ENCODE assay signal across 8 mouse cellular contexts in genomic region chr6:8509961-8510863, GRCm38 (mm10). TPM values are rescaled to one million over a fixed set of nuclear protein-coding genes. Genes with fewer than 3 reads are reported as not detected.
DNase-seq lines count a peak whose midpoint lies in the region; ATAC-seq and TF ChIP-seq lines count a peak whose summit lies in the region.

No protein-coding gene starts in this region.

- no peak; the same call in none of the 2 replicates for ATAC-seq in heart, embryonic 16.5 days (replicated peaks; ENCODE audit: extremely low read depth, insufficient read depth, low FRiP score)
- 0 out of 2 replicates have a peak, but pooled peaks have one; percentile 8 for ATAC-seq in megakaryocyte progenitor cell, adult 5-6 weeks (replicated peaks; ENCODE audit: poor library complexity)

- DNase-seq in adrenal gland, adult (ENCODE audit: inconsistent age in 2 of 2, low spot score in 1 of 2) = peak; percentile 59 to 88
- no peak for DNase-seq in adrenal gland, adult 2 months
- peak; percentile 53 for DNase-seq in forebrain, embryonic 10.5 days (ENCODE audit: extremely low spot score, low spot score)
- peak; percentile 34 to 73 for DNase-seq in kidney, postnatal 25 days
- DNase-seq in spleen, postnatal 10 days (ENCODE audit: low spot score in 2 of 2) = peak; percentile 66 to 69

- WGBS in forebrain, embryonic 10.5 days = 2% methylated on average over 49 of the region's 73 CpGs
- under 1% methylated on average over 62 of the region's 73 CpGs for WGBS in heart, embryonic 16.5 days

- peak overlapping the region; percentile 77 for H3K4me2 ChIP-seq in heart, embryonic 16.5 days (ENCODE audit: low read depth, low read length)

- no peaks in the 10 kb centered on the region for H3K27me3 ChIP-seq in forebrain, embryonic 10.5 days (ENCODE audit: poor library complexity, severe bottlenecking)
- no peaks in the 10 kb centered on the region for H3K27me3 ChIP-seq in heart, embryonic 16.5 days (ENCODE audit: control insufficient read depth, insufficient read depth, low read length)

- peak overlapping the region; percentile 88 for H3K4me3 ChIP-seq in bone marrow macrophage, adult 2 months (ENCODE audit: insufficient read depth, low read length)
- H3K4me3 ChIP-seq in forebrain, embryonic 10.5 days = peak overlapping the region; percentile 94
- peak overlapping the region; percentile 95 for H3K4me3 ChIP-seq in heart, embryonic 16.5 days (ENCODE audit: low read length)

- H3K4me1 ChIP-seq in bone marrow macrophage, adult 2 months (ENCODE audit: control insufficient read depth, insufficient read depth, low read length) = peaks cover 3% of the 10 kb centered on the region; the same call in 1 of the 2 replicates
- H3K4me1 ChIP-seq in forebrain, embryonic 10.5 days = peaks cover 35% of the 10 kb centered on the region
- H3K4me1 ChIP-seq in heart, embryonic 16.5 days (ENCODE audit: control insufficient read depth, insufficient read depth, low read length) = peaks cover 8% of the 10 kb centered on the region; the same call in 1 of the 2 replicates

- H3K9me3 ChIP-seq in forebrain, embryonic 10.5 days = no peaks in the 10 kb centered on the region
- H3K9me3 ChIP-seq in heart, embryonic 16.5 days (replicated peaks; ENCODE audit: control insufficient read depth, low read length) = no peaks in the 10 kb centered on the region

- no peak overlapping the region for H3K27ac ChIP-seq in bone marrow macrophage, adult 2 months (ENCODE audit: insufficient read depth, low read depth, low read length)
- H3K27ac ChIP-seq in forebrain, embryonic 10.5 days = peak overlapping the region; percentile 97
- peak overlapping the region; percentile 99 for H3K27ac ChIP-seq in heart, embryonic 16.5 days (ENCODE audit: low read length)

- no peak for TF ChIP-seq CTCF in bone marrow macrophage, adult 2 months (IDR thresholded peaks at IDR 0.05; ENCODE audit: low read depth, low read length)

- H3K36me3 ChIP-seq in forebrain, embryonic 10.5 days (replicated peaks) = no peaks in the 10 kb centered on the region
- H3K36me3 ChIP-seq in heart, embryonic 16.5 days (ENCODE audit: control insufficient read depth, insufficient read depth) = no peaks in the 10 kb centered on the region

- H3K9ac ChIP-seq in heart, embryonic 16.5 days (ENCODE audit: low read length) = peak overlapping the region; percentile 98

- TF ChIP-seq POLR2A in bone marrow macrophage, adult 2 months (IDR thresholded peaks at IDR 0.05; ENCODE audit: borderline replicate concordance, low read depth, low read length) = no peak

RNA-seq across cellular contexts. Expression of gene Glcci1, which starts 0.8 kb away (rescaled TPM):
- 10 to 100 TPM; 32.3 to 32.5 TPM for total RNA-seq in adrenal gland, adult 2 months (2021)
- 4.0 and 4.4 TPM in 2 replicates for polyA plus RNA-seq in adrenal gland, adult 2 months (2012; rRNA removed)
- polyA plus RNA-seq in bone marrow macrophage, adult 2 months (2012; ENCODE audit: insufficient read depth, insufficient read length, missing spikeins) = 3.4 and 4.7 TPM in 2 replicates
- polyA plus RNA-seq in forebrain, embryonic 10.5 days (2016; fragmentation: Nextera tagmentation; extraction: Ambion mirVana) = 5.8 and 6.6 TPM in 2 replicates
- 2.5 and 4.0 TPM in 2 replicates for polyA plus RNA-seq in heart, embryonic 16.5 days (2015; fragmentation: Nextera tagmentation; extraction: Ambion mirVana)
- total RNA-seq in megakaryocyte progenitor cell, adult 5-6 weeks (2015) = 5.1 and 7.1 TPM in 2 replicates
- total RNA-seq in megakaryocyte progenitor cell, adult 5-6 weeks (2017) = 0.54 and 5.1 TPM in 2 replicates
